Mouse (Mus musculus) Patski (cell line): ENCODE data around the gene Msantd3. TPM values are rescaled to one million over a fixed set of nuclear protein-coding genes. Genes with fewer than 3 reads are reported as not detected.
A peak's percentile ranks its signal among the peaks of the same experiment; 100 is the strongest.

Experiments used
- ATAC-seq: fragments of 100-300 bp; one replicate; pipeline ENCODE4 v1.8.0; 2021
- CTCF ChIA-PET: fragments of 350-600 bp; sonication (Branson Sonifier 250); formaldehyde crosslinking; loops from one replicate; lab custom pipeline; 2022; ENCODE audit warnings: inconsistent platforms; lab: Charles Lee
- POLR2A ChIA-PET: fragments of 350-600 bp; sonication (Branson Sonifier 250); formaldehyde crosslinking; loops from one replicate; lab custom pipeline; 2022; ENCODE audit warnings: antibody characterized with exemption, inconsistent platforms; lab: Charles Lee
- DNase-seq: peaks from one replicate; pipeline ENCODE4 v3.0.0-alpha.2; 2011; ENCODE audit warnings: low read depth, low spot score
- H3K27me3 ChIP-seq: fragments of 371-371 bp; one replicate; pipeline ENCODE4 v1.5.1; 2021
- CTCF ChIP-seq: fragments of 100-300 bp; IDR thresholded peaks from one replicate; pipeline ENCODE4 v1.5.1; 2021
- in situ Hi-C: fragments of 300-500 bp; cut with MboI; formaldehyde crosslinking; loops from 3 replicates; pipeline ENCODE4 v1.11.1; 2018; ENCODE audit warnings: low pct_unique_long_range_greater_than_20kb, mixed read lengths
- polyA plus RNA-seq: library from polyadenylated mRNA; unstranded; gene quantifications from one replicate; pipeline ENCODE4 v1.2.3, GENCODE M21; 2021

Gene Msantd3
- polyA plus RNA-seq, 1 experiment from 2014 or later, result 28.5 TPM

DNA sequence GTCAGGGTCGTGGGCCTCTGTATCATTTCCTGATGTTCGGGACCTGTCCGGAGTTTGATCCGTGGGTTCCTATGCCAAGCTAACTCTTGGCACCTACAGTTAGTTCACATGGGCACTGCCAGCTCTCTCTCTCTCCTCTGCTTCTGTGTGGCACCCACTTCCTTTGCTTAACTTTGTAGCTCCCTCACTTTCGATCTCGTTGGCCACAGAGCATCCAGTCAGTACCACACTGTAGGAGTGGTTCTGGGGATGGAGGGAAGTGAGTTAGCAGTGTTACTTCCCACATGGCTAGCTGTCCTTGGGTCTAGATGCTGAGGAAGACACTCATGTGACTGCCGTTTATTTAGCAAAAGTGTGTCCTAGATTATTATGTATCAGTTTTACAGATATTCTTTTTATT lies 14.4 kb downstream of the Msantd3 start:
- DNase-seq, result no peak

DNA sequence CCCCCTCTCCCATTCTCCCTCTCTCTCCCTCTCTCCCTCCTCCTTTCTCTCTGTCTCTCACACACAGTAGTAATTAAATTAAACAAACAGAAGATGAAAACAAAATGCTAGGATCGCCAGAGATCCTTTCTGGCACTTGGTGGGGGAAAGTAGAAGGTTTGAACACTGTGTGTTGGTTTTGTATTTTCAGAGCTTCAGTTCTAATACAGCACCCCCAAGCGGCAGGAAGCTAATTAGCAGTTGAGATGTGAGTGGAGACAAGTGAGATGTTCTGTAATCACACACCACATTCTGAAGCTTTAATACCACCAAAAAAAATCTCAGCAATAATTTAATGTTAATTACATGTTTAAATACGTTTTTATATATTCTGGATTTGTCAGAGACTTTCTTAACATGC lies 16.0 kb downstream of the Msantd3 start:
- in situ Hi-C loops, result no loop called here
- ATAC-seq (no peak), DNase-seq (no peak)
- TF ChIP-seq CTCF, result peak; percentile 51
- ChIA-PET CTCF (interaction anchor here (1.2 to 2.6 kb wide), 4 partner anchors 9 to 20 kb away, joined by 3 to 8 read pairs (median 4); no protein-coding TSS in a partner anchor), POLR2A (no interaction called here)
- no peaks in the 10 kb centered on the region for H3K27me3 ChIP-seq

More for the DNA sequence above, 14.4 kb downstream of the Msantd3 start:
- H3K27me3 ChIP-seq, result no peaks in the 10 kb centered on the region
- POLR2A ChIA-PET, result interaction anchor here (0.6 kb wide), 1 partner anchor 134 kb away, joined by 3 read pairs; no protein-coding TSS in a partner anchor
- CTCF ChIA-PET, result interaction anchor here (2.6 kb wide), 1 partner anchor 8 kb away, joined by 8 read pairs; no protein-coding TSS in a partner anchor
- in situ Hi-C loops, result no loop called here
- ATAC-seq, result no peak
- TF ChIP-seq CTCF, result no peak

- no peaks in the 10 kb centered on the region for H3K27me3 ChIP-seq
- ChIA-PET POLR2A (no interaction called here), CTCF (no interaction called here)
- ATAC-seq (no peak), DNase-seq (no peak)
- in situ Hi-C loops, result loop anchor here (10.0 kb wide), 1 partner anchor 115 kb away; no protein-coding TSS in a partner anchor
- TF ChIP-seq CTCF, result no peak
Observed at GRCm38 (mm10) chr4:48559652-48560051, 19.9 kb downstream of the Msantd3 start.

GRCm38 (mm10) chr4:48561824-48562223 lies 22.1 kb downstream of the Msantd3 start:
- no peak for TF ChIP-seq CTCF
- ATAC-seq (no peak), DNase-seq (no peak)
- POLR2A ChIA-PET, result no interaction called here
- in situ Hi-C loops, result loop anchor here (10.0 kb wide), 1 partner anchor 113 kb away; no protein-coding TSS in a partner anchor
- CTCF ChIA-PET, result no interaction called here
- no peaks in the 10 kb centered on the region for H3K27me3 ChIP-seq

DNA sequence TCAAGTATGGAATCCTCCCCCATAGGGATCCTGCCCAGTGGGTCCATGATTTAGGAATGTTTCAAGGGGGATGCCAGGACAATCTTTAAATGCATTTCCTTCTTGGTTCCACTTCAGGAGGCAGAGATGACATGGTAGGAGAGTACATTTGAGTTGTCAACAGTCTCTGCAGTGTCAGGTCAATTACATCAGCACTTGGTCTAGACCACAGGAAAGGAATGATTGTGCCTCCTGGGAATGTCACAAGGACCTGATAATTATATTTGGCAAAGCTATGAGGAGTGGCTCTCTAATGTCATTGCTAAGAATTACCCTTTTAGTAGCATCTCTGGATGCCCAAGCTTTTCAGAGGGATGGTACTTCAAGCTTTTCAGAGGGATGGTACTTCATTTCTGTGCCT lies 25.2 kb downstream of the Msantd3 start:
- in situ Hi-C loops, result loop anchor here (10.0 kb wide), 1 partner anchor 110 kb away; no protein-coding TSS in a partner anchor
- ChIA-PET CTCF (no interaction called here), POLR2A (no interaction called here)
- H3K27me3 ChIP-seq, result no peaks in the 10 kb centered on the region
- TF ChIP-seq CTCF, result no peak
- DNase-seq (no peak), ATAC-seq (no peak)

DNA sequence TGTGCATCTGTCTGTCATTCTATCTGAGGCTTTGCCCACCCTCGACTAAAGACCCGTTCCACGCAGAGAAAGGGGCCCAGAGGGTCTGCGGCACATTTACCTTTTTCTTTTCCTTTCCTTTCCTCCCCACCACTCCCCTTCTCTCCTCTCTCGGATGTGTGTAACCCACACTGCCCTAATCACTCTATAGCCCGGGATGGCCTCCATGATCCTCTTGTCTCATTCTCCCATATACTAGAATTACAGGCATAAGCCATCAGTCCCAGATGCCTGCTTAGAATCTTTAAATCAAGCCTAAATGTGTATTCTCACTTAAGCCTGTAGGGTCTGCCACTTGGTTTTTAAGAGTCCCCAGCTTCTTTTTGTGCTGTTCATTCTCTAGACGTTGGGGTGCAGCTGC lies 36.6 kb downstream of the Msantd3 start:
- POLR2A ChIA-PET, result no interaction called here
- ATAC-seq (no peak), DNase-seq (no peak)
- CTCF ChIA-PET, result no interaction called here
- in situ Hi-C loops, result no loop called here
- no peaks in the 10 kb centered on the region for H3K27me3 ChIP-seq
- no peak for TF ChIP-seq CTCF

- in situ Hi-C loops, result no loop called here
- no peak for ATAC-seq
- no peak for TF ChIP-seq CTCF
- DNase-seq, result no peak
- POLR2A ChIA-PET, result no interaction called here
- CTCF ChIA-PET, result interaction anchor here (1.0 to 1.5 kb wide), 2 partner anchors 8 to 11 kb away, joined by 3 to 4 read pairs; no protein-coding TSS in a partner anchor
- H3K27me3 ChIP-seq, result no peaks in the 10 kb centered on the region
Observed at GRCm38 (mm10) chr4:48577831-48578230, 38.1 kb downstream of the Msantd3 start.

- ChIA-PET CTCF (interaction anchor here (1.0 to 1.5 kb wide), 2 partner anchors 9 to 12 kb away, joined by 3 to 4 read pairs; no protein-coding TSS in a partner anchor), POLR2A (no interaction called here)
- TF ChIP-seq CTCF, result no peak
- H3K27me3 ChIP-seq, result no peaks in the 10 kb centered on the region
- DNase-seq (no peak), ATAC-seq (no peak)
- in situ Hi-C loops, result no loop called here
Observed at GRCm38 (mm10) chr4:48578399-48578798, 38.7 kb downstream of the Msantd3 start.

GRCm38 (mm10) chr4:48579475-48580110 lies 39.9 kb downstream of the Msantd3 start:
- ChIA-PET POLR2A (no interaction called here), CTCF (interaction anchor here (1.5 kb wide), 1 partner anchor 16 kb away, joined by 4 read pairs; no protein-coding TSS in a partner anchor)

GRCm38 (mm10) chr4:48581201-48581600 lies 41.5 kb downstream of the Msantd3 start:
- in situ Hi-C loops, result no loop called here
- ChIA-PET POLR2A (no interaction called here), CTCF (no interaction called here)
- no peak for TF ChIP-seq CTCF
- ATAC-seq, result no peak
- H3K27me3 ChIP-seq, result no peaks in the 10 kb centered on the region
- no peak for DNase-seq

More at GRCm38 (mm10) chr4:48579475-48580110, 39.9 kb downstream of the Msantd3 start:
- ATAC-seq, result no peak
- TF ChIP-seq CTCF, result no peak
- no peak for DNase-seq
- in situ Hi-C loops, result no loop called here
- H3K27me3 ChIP-seq, result no peaks in the 10 kb centered on the region

DNA sequence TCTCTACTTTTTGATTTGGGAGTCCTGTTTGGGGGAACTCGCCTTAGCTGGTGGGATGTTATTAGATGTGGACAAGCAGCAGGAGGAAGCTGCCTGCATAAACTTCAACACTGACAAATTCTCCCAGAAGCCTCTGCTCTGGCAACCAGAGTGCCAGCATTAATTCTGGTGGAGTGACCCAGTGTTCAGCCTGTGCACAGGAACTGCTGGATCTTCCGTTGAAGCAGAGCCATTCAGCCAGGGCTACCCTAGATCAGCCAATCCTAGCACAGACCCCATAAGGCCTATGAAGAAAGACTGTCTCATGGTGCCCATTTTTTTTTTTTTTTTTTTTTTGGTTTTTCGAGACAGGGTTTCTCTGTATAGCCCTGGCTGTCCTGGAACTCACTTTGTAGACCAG lies 42.3 kb downstream of the Msantd3 start:
- in situ Hi-C loops, result no loop called here
- DNase-seq (no peak), ATAC-seq (no peak)
- no peaks in the 10 kb centered on the region for H3K27me3 ChIP-seq
- CTCF ChIA-PET, result no interaction called here
- TF ChIP-seq CTCF, result no peak
- POLR2A ChIA-PET, result no interaction called here
